Mouse (Mus musculus): Measurements from ENCODE around the gene Plcd1. TPM values are rescaled to one million over a fixed set of nuclear protein-coding genes. Genes with fewer than 3 reads are reported as not detected.

Plcd1 gene
- polyA plus RNA-seq, 1 experiment from 2014 or later: 0.85 TPM

- peak overlapping the region; percentile 29 for H3K4me2 ChIP-seq (ENCODE audit: low read depth, low read length)
- no peak overlapping the region for H3K27ac ChIP-seq (ENCODE audit: low read depth)
- H3K4me3 ChIP-seq (ENCODE audit: low read depth, low read length): peak overlapping the region; percentile 17; the same call in 1 of the 2 replicates
- no peaks in the 10 kb centered on the region for H3K9me3 ChIP-seq (ENCODE audit: low read length)
- 44% methylated on average over 19 of the region's 19 CpGs for WGBS (ENCODE audit: insufficient replicate concordance)
- H3K27me3 ChIP-seq (ENCODE audit: insufficient read depth, low read length): no peaks in the 10 kb centered on the region
- TF ChIP-seq CTCF (IDR thresholded peaks at IDR 0.05; ENCODE audit: low read depth): no peak
- H3K9ac ChIP-seq (replicated peaks): no peak overlapping the region
- ATAC-seq: 0 out of 2 replicates have a peak, but pooled peaks have one; percentile 39
- DNase-seq: peak; percentile 46
- H3K36me3 ChIP-seq (replicated peaks; ENCODE audit: insufficient read depth, low read length): no peaks in the 10 kb centered on the region
- peaks cover 7% of the 10 kb centered on the region for H3K4me1 ChIP-seq (ENCODE audit: insufficient read depth)
Observed at GRCm38 (mm10) chr9:119063036-119063644, 30.2 kb downstream of the Plcd1 start.

GRCm38 (mm10) chr9:119060701-119061100 lies 32.6 kb downstream of the Plcd1 start:
- 82% methylated on average over 10 of the region's 10 CpGs for WGBS (ENCODE audit: insufficient replicate concordance)

GRCm38 (mm10) chr9:119058245-119058644 lies 35.1 kb downstream of the Plcd1 start:
- peaks cover 3% of the 10 kb centered on the region for H3K4me1 ChIP-seq (ENCODE audit: insufficient read depth)
- DNase-seq (no peak), ATAC-seq (no peak)
- no peak overlapping the region for H3K4me3 ChIP-seq (ENCODE audit: low read depth, low read length)
- no peaks in the 10 kb centered on the region for H3K36me3 ChIP-seq (replicated peaks; ENCODE audit: insufficient read depth, low read length)
- WGBS (ENCODE audit: insufficient replicate concordance): 85% methylated on average over 7 of the region's 7 CpGs
- H3K27me3 ChIP-seq (ENCODE audit: insufficient read depth, low read length): 0 out of 2 replicates have a peak, but pooled peaks cover under 1% of the 10 kb centered on the region
- TF ChIP-seq CTCF (IDR thresholded peaks at IDR 0.05; ENCODE audit: low read depth) (no peak), EP300 (IDR thresholded peaks at IDR 0.05; ENCODE audit: low read depth) (no peak)
- no peak overlapping the region for H3K27ac ChIP-seq (ENCODE audit: low read depth)
- no peak overlapping the region for H3K4me2 ChIP-seq (ENCODE audit: low read depth, low read length)
- H3K9ac ChIP-seq (replicated peaks): no peak overlapping the region
- no peaks in the 10 kb centered on the region for H3K9me3 ChIP-seq (ENCODE audit: low read length)

More at GRCm38 (mm10) chr9:119060701-119061100, 32.6 kb downstream of the Plcd1 start:
- ATAC-seq: no peak
- TF ChIP-seq EP300 (IDR thresholded peaks at IDR 0.05; ENCODE audit: low read depth) (no peak), CTCF (IDR thresholded peaks at IDR 0.05; ENCODE audit: low read depth) (no peak)
- Histone ChIP-seq H3K9ac (replicated peaks) (no peak overlapping the region), H3K27ac (ENCODE audit: low read depth) (no peak overlapping the region), H3K36me3 (replicated peaks; ENCODE audit: insufficient read depth, low read length) (no peaks in the 10 kb centered on the region), H3K4me2 (ENCODE audit: low read depth, low read length) (no peak overlapping the region), H3K27me3 (ENCODE audit: insufficient read depth, low read length) (no peaks in the 10 kb centered on the region), H3K9me3 (ENCODE audit: low read length) (no peaks in the 10 kb centered on the region), H3K4me1 (ENCODE audit: insufficient read depth) (peaks cover 7% of the 10 kb centered on the region), H3K4me3 (ENCODE audit: low read depth, low read length) (no peak overlapping the region)
- no peak for DNase-seq

- no peaks in the 10 kb centered on the region for H3K36me3 ChIP-seq (replicated peaks; ENCODE audit: insufficient read depth, low read length)
- DNase-seq (no peak), ATAC-seq (no peak)
- TF ChIP-seq EP300 (IDR thresholded peaks at IDR 0.05; ENCODE audit: low read depth) (no peak), CTCF (IDR thresholded peaks at IDR 0.05; ENCODE audit: low read depth) (no peak)
- H3K9me3 ChIP-seq (ENCODE audit: low read length): no peaks in the 10 kb centered on the region
- no peak overlapping the region for H3K9ac ChIP-seq (replicated peaks)
- 0 out of 2 replicates have a peak, but pooled peaks cover 4% of the 10 kb centered on the region for H3K27me3 ChIP-seq (ENCODE audit: insufficient read depth, low read length)
- no peak overlapping the region for H3K4me3 ChIP-seq (ENCODE audit: low read depth, low read length)
- H3K4me2 ChIP-seq (ENCODE audit: low read depth, low read length): no peak overlapping the region
- 60% methylated on average over 4 of the region's 4 CpGs for WGBS (ENCODE audit: insufficient replicate concordance)
- no peak overlapping the region for H3K27ac ChIP-seq (ENCODE audit: low read depth)
- H3K4me1 ChIP-seq (ENCODE audit: insufficient read depth): peaks cover 17% of the 10 kb centered on the region
Observed at GRCm38 (mm10) chr9:119055336-119055735, 38.0 kb downstream of the Plcd1 start.

GRCm38 (mm10) chr9:119053964-119054576 lies 39.2 kb downstream of the Plcd1 start:
- Histone ChIP-seq H3K36me3 (replicated peaks; ENCODE audit: insufficient read depth, low read length) (no peaks in the 10 kb centered on the region), H3K4me1 (ENCODE audit: insufficient read depth) (peaks cover 17% of the 10 kb centered on the region), H3K27me3 (ENCODE audit: insufficient read depth, low read length) (0 out of 2 replicates have a peak, but pooled peaks cover 4% of the 10 kb centered on the region), H3K9me3 (ENCODE audit: low read length) (no peaks in the 10 kb centered on the region), H3K4me3 (ENCODE audit: low read depth, low read length) (no peak overlapping the region), H3K27ac (ENCODE audit: low read depth) (no peak overlapping the region), H3K4me2 (ENCODE audit: low read depth, low read length) (no peak overlapping the region), H3K9ac (replicated peaks) (no peak overlapping the region)
- TF ChIP-seq CTCF (IDR thresholded peaks at IDR 0.05; ENCODE audit: low read depth) (no peak), EP300 (IDR thresholded peaks at IDR 0.05; ENCODE audit: low read depth) (no peak)
- ATAC-seq (no peak), DNase-seq (no peak)
- WGBS (ENCODE audit: insufficient replicate concordance): 58% methylated on average over 9 of the region's 9 CpGs

GRCm38 (mm10) chr9:119052154-119052944 lies 41.0 kb downstream of the Plcd1 start, which contains the start of gene Vill:
Gene Vill (plus strand): TSS chr9:119052778.
- Histone ChIP-seq H3K9me3 (ENCODE audit: low read length) (no peaks in the 10 kb centered on the region), H3K4me3 (ENCODE audit: low read depth, low read length) (peak within 1 kb of the TSS; percentile 29), H3K36me3 (replicated peaks; ENCODE audit: insufficient read depth, low read length) (no peaks in the 10 kb centered on the region), H3K4me1 (ENCODE audit: insufficient read depth) (peaks cover 22% of the 10 kb centered on the region), H3K9ac (replicated peaks) (peak within 1 kb of the TSS; percentile 49), H3K27ac (ENCODE audit: low read depth) (peak within 1 kb of the TSS; percentile 22; the same call in 1 of the 2 replicates), H3K4me2 (ENCODE audit: low read depth, low read length) (peak within 1 kb of the TSS; percentile 65), H3K27me3 (ENCODE audit: insufficient read depth, low read length) (0 out of 2 replicates have a peak, but pooled peaks cover 4% of the 10 kb centered on the region)
- peak; percentile 64 for DNase-seq
- WGBS (ENCODE audit: insufficient replicate concordance): 18% methylated on average over 22 of the region's 22 CpGs
- TF ChIP-seq EP300 (IDR thresholded peaks at IDR 0.05; ENCODE audit: low read depth) (no peak), CTCF (IDR thresholded peaks at IDR 0.05; ENCODE audit: low read depth) (no peak)
- ATAC-seq: peak; percentile 92

Measured in liver, postnatal 0 days (tissue).